Mouse (Mus musculus): ENCODE data around the gene Hif3a. TPM values are rescaled to one million over a fixed set of nuclear protein-coding genes. Genes with fewer than 3 reads are reported as not detected.

Hif3a gene
- polyA plus RNA-seq, 1 experiment from 2014 or later = 2.8 TPM

GRCm38 (mm10) chr7:17004716-17005115, 57.5 kb downstream of the Hif3a start:
- ATAC-seq = no peak
- WGBS = 85% methylated on average over 7 of the region's 7 CpGs
- peaks cover 69% of the 10 kb centered on the region for H3K36me3 ChIP-seq (ENCODE audit: control insufficient read depth, insufficient read depth, low read length)

GRCm38 (mm10) chr7:17003230-17003960, 58.8 kb downstream of the Hif3a start:
- DNase-seq (ENCODE audit: low spot score) = no peak
- peaks cover 55% of the 10 kb centered on the region for H3K36me3 ChIP-seq (ENCODE audit: control insufficient read depth, insufficient read depth, low read length)
- no peaks in the 10 kb centered on the region for H3K9me3 ChIP-seq (replicated peaks; ENCODE audit: control insufficient read depth, low read length)
- H3K4me1 ChIP-seq (ENCODE audit: control insufficient read depth, insufficient read depth, low read length) = no peaks in the 10 kb centered on the region
- H3K9ac ChIP-seq (ENCODE audit: low read length) = no peak overlapping the region
- no peak for ATAC-seq
- no peak overlapping the region for H3K4me2 ChIP-seq (ENCODE audit: low read length)
- H3K27me3 ChIP-seq (replicated peaks; ENCODE audit: control insufficient read depth, insufficient read depth, low read length) = no peaks in the 10 kb centered on the region
- WGBS = 89% methylated on average over 7 of the region's 7 CpGs
- H3K4me3 ChIP-seq (ENCODE audit: low read depth, low read length) = no peak overlapping the region
- 0 out of 2 replicates have a peak overlapping the region, but pooled peaks have one; percentile 6 for H3K27ac ChIP-seq (ENCODE audit: low read depth, low read length)

More at GRCm38 (mm10) chr7:17004716-17005115, 57.5 kb downstream of the Hif3a start:
- H3K9me3 ChIP-seq (replicated peaks; ENCODE audit: control insufficient read depth, low read length) = no peaks in the 10 kb centered on the region
- H3K9ac ChIP-seq (ENCODE audit: low read length) = no peak overlapping the region
- no peak overlapping the region for H3K27ac ChIP-seq (ENCODE audit: low read depth, low read length)
- H3K4me1 ChIP-seq (ENCODE audit: control insufficient read depth, insufficient read depth, low read length) = no peaks in the 10 kb centered on the region
- H3K4me2 ChIP-seq (ENCODE audit: low read length) = no peak overlapping the region
- H3K4me3 ChIP-seq (ENCODE audit: low read depth, low read length) = no peak overlapping the region
- no peaks in the 10 kb centered on the region for H3K27me3 ChIP-seq (replicated peaks; ENCODE audit: control insufficient read depth, insufficient read depth, low read length)
- no peak for DNase-seq (ENCODE audit: low spot score)

DNA sequence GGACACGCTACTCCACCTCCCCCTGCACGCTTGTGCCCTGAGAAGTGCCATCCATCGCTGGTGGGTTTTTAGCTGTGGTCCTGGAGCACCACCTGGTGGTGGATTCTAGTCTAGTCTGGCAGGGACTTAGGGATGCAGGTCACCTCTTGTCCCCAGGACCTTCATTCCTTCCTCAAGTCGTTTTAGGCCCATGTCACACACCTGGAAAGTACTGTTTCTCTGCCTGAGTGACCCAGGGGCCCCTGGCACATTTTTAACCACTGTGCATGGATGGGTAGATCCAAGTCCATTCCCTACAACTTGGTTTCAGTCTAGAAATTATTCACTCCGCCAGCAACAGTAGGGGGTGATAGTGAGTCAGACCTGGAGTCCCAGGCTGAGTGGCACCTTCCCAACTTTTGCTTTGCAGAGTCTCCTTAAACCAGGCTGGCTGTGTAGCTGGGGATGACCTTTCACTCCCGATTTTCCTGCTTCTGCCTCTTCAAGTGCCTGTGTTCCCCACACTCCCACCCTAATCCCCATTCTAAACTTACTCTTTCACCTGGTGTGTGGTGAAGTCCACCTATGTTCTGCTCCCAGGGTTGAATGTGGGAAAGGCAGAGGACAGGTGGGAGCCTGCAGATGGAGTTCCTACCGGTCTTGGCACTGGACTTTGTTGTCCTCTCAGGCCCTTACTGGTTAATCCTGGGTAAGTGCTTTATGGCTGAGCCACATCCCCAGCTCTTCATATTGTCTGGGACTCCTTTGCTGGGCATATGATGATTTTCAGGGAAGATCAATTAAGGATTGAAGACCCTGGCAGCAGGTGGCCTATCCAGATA, 59.6 kb downstream of the Hif3a start:
- Histone ChIP-seq H3K9me3 (replicated peaks; ENCODE audit: control insufficient read depth, low read length) (no peaks in the 10 kb centered on the region), H3K9ac (ENCODE audit: low read length) (no peak overlapping the region), H3K27me3 (replicated peaks; ENCODE audit: control insufficient read depth, insufficient read depth, low read length) (no peaks in the 10 kb centered on the region), H3K4me2 (ENCODE audit: low read length) (no peak overlapping the region), H3K27ac (ENCODE audit: low read depth, low read length) (no peak overlapping the region), H3K36me3 (ENCODE audit: control insufficient read depth, insufficient read depth, low read length) (peaks cover 47% of the 10 kb centered on the region), H3K4me1 (ENCODE audit: control insufficient read depth, insufficient read depth, low read length) (no peaks in the 10 kb centered on the region), H3K4me3 (ENCODE audit: low read depth, low read length) (no peak overlapping the region)
- WGBS = 13% methylated on average over 7 of the region's 7 CpGs
- ATAC-seq (peak; percentile 80), DNase-seq (ENCODE audit: low spot score) (peak; percentile 89)

- Histone ChIP-seq H3K9me3 (replicated peaks; ENCODE audit: control insufficient read depth, low read length) (no peaks in the 10 kb centered on the region), H3K27ac (ENCODE audit: low read depth, low read length) (no peak overlapping the region), H3K4me3 (ENCODE audit: low read depth, low read length) (no peak overlapping the region), H3K4me2 (ENCODE audit: low read length) (no peak overlapping the region), H3K9ac (ENCODE audit: low read length) (no peak overlapping the region), H3K4me1 (ENCODE audit: control insufficient read depth, insufficient read depth, low read length) (0 out of 2 replicates have a peak, but pooled peaks cover 2% of the 10 kb centered on the region), H3K36me3 (ENCODE audit: control insufficient read depth, insufficient read depth, low read length) (peaks cover 18% of the 10 kb centered on the region), H3K27me3 (replicated peaks; ENCODE audit: control insufficient read depth, insufficient read depth, low read length) (no peaks in the 10 kb centered on the region)
- WGBS = 23% methylated on average over 4 of the region's 4 CpGs
- DNase-seq (ENCODE audit: low spot score) = peak; percentile 78
- ATAC-seq = no peak
These were observed 62.6 kb downstream of the Hif3a start for GRCm38 (mm10) chr7:16999650-17000049.

DNA sequence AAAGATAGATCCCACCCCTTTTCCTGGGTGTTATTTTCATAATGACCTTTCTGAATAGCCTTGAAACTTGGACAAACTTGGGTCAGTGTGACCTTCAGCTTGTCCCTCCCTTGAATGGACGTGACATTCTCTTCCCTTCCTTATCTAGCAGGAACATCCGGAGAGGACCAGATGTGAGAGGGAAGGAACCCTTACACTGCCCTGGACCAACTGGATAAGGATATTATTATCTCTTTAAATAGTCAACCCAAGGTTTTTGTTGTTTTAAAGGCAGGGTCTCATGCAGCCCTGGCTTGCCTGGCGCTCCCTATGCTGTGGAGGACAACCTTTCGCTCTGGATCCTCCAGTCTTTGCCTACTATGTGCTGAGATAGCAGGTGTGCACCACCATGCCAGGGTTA, 63.0 kb downstream of the Hif3a start:
- H3K27ac ChIP-seq (ENCODE audit: low read depth, low read length) = no peak overlapping the region
- H3K27me3 ChIP-seq (replicated peaks; ENCODE audit: control insufficient read depth, insufficient read depth, low read length) = no peaks in the 10 kb centered on the region
- no peak for DNase-seq (ENCODE audit: low spot score)
- WGBS = 74% methylated on average over 4 of the region's 4 CpGs
- H3K9me3 ChIP-seq (replicated peaks; ENCODE audit: control insufficient read depth, low read length) = no peaks in the 10 kb centered on the region
- H3K36me3 ChIP-seq (ENCODE audit: control insufficient read depth, insufficient read depth, low read length) = peaks cover 14% of the 10 kb centered on the region
- H3K4me1 ChIP-seq (ENCODE audit: control insufficient read depth, insufficient read depth, low read length) = 0 out of 2 replicates have a peak, but pooled peaks cover 2% of the 10 kb centered on the region
- no peak overlapping the region for H3K4me2 ChIP-seq (ENCODE audit: low read length)
- no peak overlapping the region for H3K4me3 ChIP-seq (ENCODE audit: low read depth, low read length)
- ATAC-seq = no peak
- H3K9ac ChIP-seq (ENCODE audit: low read length) = no peak overlapping the region

- H3K4me2 ChIP-seq (ENCODE audit: low read length) = peak overlapping the region; percentile 49
- H3K27me3 ChIP-seq (replicated peaks; ENCODE audit: control insufficient read depth, insufficient read depth, low read length) = no peaks in the 10 kb centered on the region
- peaks cover 14% of the 10 kb centered on the region for H3K4me1 ChIP-seq (ENCODE audit: control insufficient read depth, insufficient read depth, low read length)
- WGBS = 83% methylated on average over 4 of the region's 4 CpGs
- DNase-seq (ENCODE audit: low spot score) = no peak
- no peak for ATAC-seq
- H3K9me3 ChIP-seq (replicated peaks; ENCODE audit: control insufficient read depth, low read length) = no peaks in the 10 kb centered on the region
- no peak overlapping the region; the same call in 1 of the 2 replicates for H3K27ac ChIP-seq (ENCODE audit: low read depth, low read length)
- no peaks in the 10 kb centered on the region for H3K36me3 ChIP-seq (ENCODE audit: control insufficient read depth, insufficient read depth, low read length)
- H3K4me3 ChIP-seq (ENCODE audit: low read depth, low read length) = peak overlapping the region; percentile 39; the same call in 1 of the 2 replicates
- H3K9ac ChIP-seq (ENCODE audit: low read length) = peak overlapping the region; percentile 69; the same call in 1 of the 2 replicates
These were observed 66.9 kb downstream of the Hif3a start for GRCm38 (mm10) chr7:16995345-16995744.

DNA sequence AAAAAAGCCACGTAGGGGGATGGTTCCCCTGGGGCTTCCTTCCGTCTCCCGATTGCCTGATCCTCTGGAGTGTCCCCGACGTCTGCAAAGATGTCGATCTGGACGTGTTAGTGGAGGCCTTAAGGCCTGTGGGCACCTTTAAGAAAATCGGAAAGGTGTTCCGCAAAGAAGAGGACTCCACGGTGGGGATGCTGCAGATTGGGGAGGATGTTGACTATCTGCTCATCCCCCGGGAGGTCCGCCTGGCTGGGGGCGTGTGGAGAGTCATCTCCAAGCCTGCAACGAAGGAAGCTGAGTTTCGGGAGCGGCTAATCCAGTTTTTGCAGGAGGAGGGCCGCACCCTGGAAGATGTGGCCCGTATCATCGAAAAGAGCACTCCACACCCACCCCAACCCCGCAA, 67.8 kb downstream of the Hif3a start:
- Histone ChIP-seq H3K4me1 (ENCODE audit: control insufficient read depth, insufficient read depth, low read length) (peaks cover 14% of the 10 kb centered on the region), H3K27me3 (replicated peaks; ENCODE audit: control insufficient read depth, insufficient read depth, low read length) (no peaks in the 10 kb centered on the region), H3K4me3 (ENCODE audit: low read depth, low read length) (peak overlapping the region; percentile 39), H3K9me3 (replicated peaks; ENCODE audit: control insufficient read depth, low read length) (no peaks in the 10 kb centered on the region), H3K4me2 (ENCODE audit: low read length) (peak overlapping the region; percentile 49), H3K36me3 (ENCODE audit: control insufficient read depth, insufficient read depth, low read length) (no peaks in the 10 kb centered on the region), H3K27ac (ENCODE audit: low read depth, low read length) (no peak overlapping the region; the same call in 1 of the 2 replicates), H3K9ac (ENCODE audit: low read length) (peak overlapping the region; percentile 69)
- ATAC-seq = no peak
- WGBS = 6% methylated on average over 20 of the region's 20 CpGs
- DNase-seq (ENCODE audit: low spot score) = no peak

GRCm38 (mm10) chr7:16993651-16994399, 68.4 kb downstream of the Hif3a start:
- H3K27ac ChIP-seq (ENCODE audit: low read depth, low read length) = no peak overlapping the region; the same call in 1 of the 2 replicates
- no peaks in the 10 kb centered on the region for H3K36me3 ChIP-seq (ENCODE audit: control insufficient read depth, insufficient read depth, low read length)
- H3K27me3 ChIP-seq (replicated peaks; ENCODE audit: control insufficient read depth, insufficient read depth, low read length) = no peaks in the 10 kb centered on the region
- H3K4me3 ChIP-seq (ENCODE audit: low read depth, low read length) = peak overlapping the region; percentile 39
- DNase-seq (ENCODE audit: low spot score) (peak; percentile 82), ATAC-seq (peak; percentile 89)
- no peaks in the 10 kb centered on the region for H3K9me3 ChIP-seq (replicated peaks; ENCODE audit: control insufficient read depth, low read length)
- peaks cover 14% of the 10 kb centered on the region for H3K4me1 ChIP-seq (ENCODE audit: control insufficient read depth, insufficient read depth, low read length)
- 1% methylated on average over 27 of the region's 27 CpGs for WGBS
- peak overlapping the region; percentile 69 for H3K9ac ChIP-seq (ENCODE audit: low read length)
- H3K4me2 ChIP-seq (ENCODE audit: low read length) = peak overlapping the region; percentile 49
